Mouse (Mus musculus) limb, embryonic 14.5 days (tissue): ENCODE data around the gene Timmdc1. TPM values are rescaled to one million over a fixed set of nuclear protein-coding genes. Genes with fewer than 3 reads are reported as not detected.

Source experiments
- ATAC-seq: fragments of 200-750 bp; cut with Nextera tagmentation; 2 replicates; pipeline ENCODE4 v1.8.0; 2017; ENCODE audit warnings: low read depth, moderate number of reproducible peaks, moderate TSS enrichment; ENCODE audit not compliant: low FRiP score
- DNase-seq: peaks from one replicate; pipeline ENCODE4 v3.0.0-alpha.2; 2015; ENCODE audit warnings: low spot score
- H3K27ac ChIP-seq: fragments of 300-500 bp; sonication (generic); replicated peaks from 2 replicates; pipeline ENCODE4 v1.5.1; 2014; ENCODE audit warnings: low read depth, mild to moderate bottlenecking, low read length, moderate library complexity, mixed read lengths
- H3K27me3 ChIP-seq: fragments of 300-500 bp; sonication (generic); 2 replicates; pipeline ENCODE4 v1.6.1; 2014; ENCODE audit warnings: low read length, mixed read lengths; ENCODE audit not compliant: control insufficient read depth, insufficient read depth
- H3K36me3 ChIP-seq: fragments of 300-500 bp; sonication (generic); 2 replicates; pipeline ENCODE4 v1.6.1; 2014; ENCODE audit warnings: mild to moderate bottlenecking, low read length, moderate library complexity, mixed read lengths; ENCODE audit not compliant: control insufficient read depth, insufficient read depth
- H3K4me1 ChIP-seq: fragments of 300-500 bp; sonication (generic); 2 replicates; pipeline ENCODE4 v1.6.1; 2014; ENCODE audit warnings: antibody characterized with exemption, low read length, mixed read lengths; ENCODE audit not compliant: control insufficient read depth, insufficient read depth
- H3K4me2 ChIP-seq: fragments of 300-500 bp; sonication (generic); replicated peaks from 2 replicates; pipeline ENCODE4 v1.6.1; 2014; ENCODE audit warnings: low read depth, mild to moderate bottlenecking, low read length, moderate library complexity; ENCODE audit not compliant: severe bottlenecking
- H3K4me3 ChIP-seq: fragments of 300-500 bp; sonication (generic); replicated peaks from 2 replicates; pipeline ENCODE4 v1.5.1; 2014; ENCODE audit warnings: low read length
- H3K9ac ChIP-seq: fragments of 300-500 bp; sonication (generic); 2 replicates; pipeline ENCODE4 v1.6.1; 2014; ENCODE audit warnings: mild to moderate bottlenecking, low read depth, low read length, moderate library complexity; ENCODE audit not compliant: severe bottlenecking
- H3K9me3 ChIP-seq: fragments of 300-500 bp; sonication (generic); 2 replicates; pipeline ENCODE4 v1.6.1; 2016; ENCODE audit warnings: low read length; ENCODE audit not compliant: control insufficient read depth
- POLR2A ChIP-seq: fragments of 200-500 bp; IDR thresholded peaks from 2 replicates; pipeline ENCODE4 v1.8.0; 2012; ENCODE audit warnings: inconsistent platforms, mild to moderate bottlenecking, moderate library complexity, borderline replicate concordance; ENCODE audit not compliant: insufficient read depth, insufficient read length; ENCODE audit errors: extremely low read depth
- WGBS: fragments of 180-500 bp; shearing (Covaris S2); extraction: QIAGEN DNeasy Blood & Tissue Kit; methylation state at CpG from one replicate; pipeline ENCODE4 v1.1.7; 2014; 5-methylcytosine and 5-hydroxymethylcytosine counted together
- polyA plus RNA-seq, 2 experiments: library from polyadenylated mRNA; depleted of rRNA in 1 of 2; stranded (reverse) in 1 of 2; unstranded in 1 of 2; fragments of >200 nt; fragmentation: Nextera tagmentation in 1 of 2; extraction: Ambion mirVana in 1 of 2; gene quantifications; 2 replicates each; pipeline versions ENCODE4 v1.2.1 to v1.2.3; 2012 to 2014

Timmdc1 gene
- polyA plus RNA-seq, 2 experiments, result 15.5 to 21.2 TPM

DNA sequence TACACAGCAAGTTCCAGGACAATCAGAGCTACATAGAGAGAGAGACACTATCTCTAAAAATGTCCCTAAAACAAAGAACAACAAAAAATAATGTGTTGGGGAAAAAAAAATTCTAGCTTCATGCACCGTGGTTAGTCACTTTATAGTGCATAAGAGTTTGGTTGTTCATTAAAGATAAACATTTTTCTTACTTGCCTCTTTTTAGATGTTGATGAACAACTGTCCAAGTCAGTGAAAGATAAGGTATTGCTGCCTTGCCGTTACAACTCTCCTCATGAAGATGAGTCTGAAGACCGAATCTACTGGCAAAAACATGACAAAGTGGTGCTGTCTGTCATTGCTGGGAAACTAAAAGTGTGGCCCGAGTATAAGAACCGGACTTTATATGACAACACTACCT lies 48.8 kb downstream of the Timmdc1 start:
- no peak for DNase-seq
- 86% methylated on average over 5 of the region's 5 CpGs for WGBS
- no peak overlapping the region for H3K4me3 ChIP-seq
- H3K4me2 ChIP-seq, result no peak overlapping the region
- no peaks in the 10 kb centered on the region for H3K36me3 ChIP-seq
- H3K9ac ChIP-seq, result no peak overlapping the region
- no peak for ATAC-seq
- H3K4me1 ChIP-seq, result no peaks in the 10 kb centered on the region
- H3K9me3 ChIP-seq, result no peaks in the 10 kb centered on the region
- no peaks in the 10 kb centered on the region for H3K27me3 ChIP-seq
- no peak for TF ChIP-seq POLR2A
- H3K27ac ChIP-seq, result no peak overlapping the region

DNA sequence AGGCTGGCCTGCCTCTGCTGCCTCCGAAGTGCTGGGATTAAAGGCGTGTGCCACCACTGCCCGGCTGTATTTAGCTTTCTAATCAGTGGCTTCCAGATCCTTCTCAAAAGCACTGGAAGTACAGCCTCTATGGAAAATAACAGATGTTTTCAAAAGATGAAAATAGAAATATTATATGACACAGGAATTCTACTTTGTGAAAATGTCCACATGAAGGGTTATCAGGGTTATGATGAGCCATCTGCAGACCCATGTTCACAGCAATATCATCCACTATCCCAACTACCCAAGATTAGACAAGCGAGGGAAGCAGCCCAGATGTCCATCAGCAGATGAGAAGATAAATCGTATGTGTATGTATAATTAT lies 50.0 kb downstream of the Timmdc1 start:
- Histone ChIP-seq H3K27ac (no peak overlapping the region), H3K9me3 (no peaks in the 10 kb centered on the region), H3K4me3 (no peak overlapping the region), H3K4me2 (no peak overlapping the region), H3K4me1 (no peaks in the 10 kb centered on the region), H3K36me3 (no peaks in the 10 kb centered on the region), H3K27me3 (no peaks in the 10 kb centered on the region), H3K9ac (no peak overlapping the region)
- DNase-seq (no peak), ATAC-seq (no peak)
- WGBS, result 92% methylated on average over 5 of the region's 5 CpGs
- TF ChIP-seq POLR2A, result no peak

DNA sequence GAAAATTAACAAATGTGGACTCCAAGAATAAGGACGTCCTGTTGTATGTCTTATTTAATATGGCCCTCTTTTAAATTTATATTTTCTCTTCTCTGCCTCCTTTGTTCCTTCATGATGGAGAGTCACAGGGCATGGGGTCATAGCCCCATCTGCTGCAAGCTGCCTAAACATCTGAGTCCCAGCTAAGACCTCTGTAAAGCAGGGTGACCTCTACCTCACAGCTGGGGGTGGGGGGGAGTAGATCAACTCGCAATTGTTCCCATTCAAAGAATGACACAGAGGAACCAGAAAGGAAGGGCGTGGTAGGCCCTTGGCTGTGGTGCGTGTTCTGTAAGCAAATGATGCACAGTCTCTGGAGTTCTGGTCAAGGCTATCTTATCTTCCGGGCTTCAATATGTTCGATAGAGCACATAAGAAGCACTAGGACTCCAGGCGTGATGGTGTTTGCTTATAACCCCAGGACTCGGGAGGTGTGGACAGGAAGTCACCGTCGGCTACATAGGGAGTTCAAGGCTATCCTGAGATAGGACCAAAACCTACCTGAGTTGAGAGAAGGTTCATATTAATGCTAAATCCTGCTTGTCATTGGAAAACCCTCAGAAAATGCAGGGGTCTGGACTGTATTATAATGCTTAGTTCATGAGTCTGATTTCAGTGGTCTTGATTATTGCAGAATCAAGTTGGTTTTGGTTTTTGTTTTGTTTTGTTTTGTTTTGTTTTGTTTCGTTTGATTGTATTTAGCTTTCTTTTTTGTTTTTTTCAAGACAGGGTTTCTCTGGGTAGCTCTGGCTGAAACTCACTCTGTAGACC lies 50.6 kb downstream of the Timmdc1 start:
- H3K4me2 ChIP-seq, result no peak overlapping the region
- WGBS, result 84% methylated on average over 11 of the region's 11 CpGs
- no peak overlapping the region for H3K27ac ChIP-seq
- TF ChIP-seq POLR2A, result no peak
- no peak overlapping the region for H3K9ac ChIP-seq
- no peaks in the 10 kb centered on the region for H3K27me3 ChIP-seq
- no peaks in the 10 kb centered on the region for H3K4me1 ChIP-seq
- no peak for DNase-seq
- no peaks in the 10 kb centered on the region for H3K36me3 ChIP-seq
- ATAC-seq, result no peak
- no peak overlapping the region for H3K4me3 ChIP-seq
- H3K9me3 ChIP-seq, result no peaks in the 10 kb centered on the region

DNA sequence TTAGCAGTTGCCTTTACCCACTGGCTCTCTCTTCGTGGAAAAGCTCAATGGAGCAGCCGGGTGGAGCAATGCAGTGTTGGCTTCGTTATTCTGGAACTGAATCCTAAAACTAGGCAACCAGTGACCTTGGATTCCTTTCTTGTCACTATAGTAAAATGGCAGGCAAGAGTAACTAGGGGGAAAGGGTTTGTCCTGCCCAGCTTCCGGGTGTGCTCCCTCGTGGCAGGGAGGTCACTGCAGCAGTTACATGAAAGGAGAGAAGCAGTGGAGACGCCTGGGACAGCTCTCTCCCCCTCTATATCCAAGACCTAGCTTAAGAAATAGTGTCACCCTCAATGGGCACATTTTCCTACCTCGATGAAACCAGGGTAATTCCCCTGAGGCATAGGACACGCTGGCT lies 53.0 kb downstream of the Timmdc1 start:
- no peaks in the 10 kb centered on the region for H3K4me1 ChIP-seq
- H3K27me3 ChIP-seq, result no peaks in the 10 kb centered on the region
- H3K4me3 ChIP-seq, result no peak overlapping the region
- H3K9me3 ChIP-seq, result no peaks in the 10 kb centered on the region
- DNase-seq (no peak), ATAC-seq (no peak)
- no peak overlapping the region for H3K9ac ChIP-seq
- WGBS, result 72% methylated on average over 8 of the region's 8 CpGs
- H3K27ac ChIP-seq, result no peak overlapping the region
- H3K4me2 ChIP-seq, result no peak overlapping the region
- no peak for TF ChIP-seq POLR2A
- no peaks in the 10 kb centered on the region for H3K36me3 ChIP-seq

DNA sequence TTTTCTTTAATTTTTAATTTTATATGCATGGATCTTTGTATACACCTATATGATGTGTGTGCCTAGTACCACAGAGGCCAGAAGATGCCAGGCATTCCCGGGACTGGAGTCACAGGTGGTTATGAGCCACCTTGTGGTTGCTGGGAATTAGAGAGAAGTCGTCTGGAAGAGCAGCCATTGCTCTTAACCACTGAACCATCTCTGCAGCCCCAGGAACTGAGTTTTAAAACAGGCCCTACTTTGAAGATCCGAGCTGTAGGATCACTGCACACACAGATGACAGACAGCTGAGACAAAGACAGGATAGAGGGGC lies 53.8 kb downstream of the Timmdc1 start:
- no peak for TF ChIP-seq POLR2A
- DNase-seq (no peak), ATAC-seq (no peak)
- Histone ChIP-seq H3K4me1 (no peaks in the 10 kb centered on the region), H3K9me3 (no peaks in the 10 kb centered on the region), H3K9ac (no peak overlapping the region), H3K27ac (no peak overlapping the region), H3K36me3 (no peaks in the 10 kb centered on the region), H3K4me2 (no peak overlapping the region), H3K4me3 (no peak overlapping the region), H3K27me3 (no peaks in the 10 kb centered on the region)
- WGBS, result 40% methylated on average over 3 of the region's 3 CpGs
